Mouse (Mus musculus) cortical plate, adult 2 months (tissue): ENCODE data around the gene Mob3a. TPM values are rescaled to one million over a fixed set of nuclear protein-coding genes. Genes with fewer than 3 reads are reported as not detected.
A peak's percentile ranks its signal among the peaks of the same experiment; 100 is the strongest.
"Not testable (repeated sequence)": the region's sequence is repeated elsewhere in the genome, so short reads cannot be mapped to it uniquely, and the experiment has no call there.

ENCODE experiments used
- H3K27ac ChIP-seq: fragments of 200-500 bp; 2 replicates; pipeline ENCODE4 v1.5.1; 2012; ENCODE audit warnings: low read length, control low read depth, inconsistent platforms; ENCODE audit not compliant: insufficient read depth
- H3K4me1 ChIP-seq: fragments of 200-500 bp; 2 replicates; pipeline ENCODE4 v1.6.1; 2011; ENCODE audit warnings: low read length; ENCODE audit not compliant: control insufficient read depth, insufficient read depth
- H3K4me3 ChIP-seq: fragments of 200-500 bp; 2 replicates; pipeline ENCODE4 v1.5.1; 2011; ENCODE audit warnings: mild to moderate bottlenecking, low read length, control low read depth; ENCODE audit not compliant: insufficient read depth
- CTCF ChIP-seq: fragments of 200-500 bp; IDR thresholded peaks from 2 replicates; pipeline ENCODE4 v1.5.1; 2011; ENCODE audit warnings: mild to moderate bottlenecking, control low read depth, low read length; ENCODE audit not compliant: insufficient read depth; ENCODE audit errors: extremely low read depth
- POLR2A ChIP-seq: fragments of 200-500 bp; IDR thresholded peaks from 2 replicates; pipeline ENCODE4 v1.6.1; 2011; ENCODE audit warnings: mild to moderate bottlenecking, low read length, control low read depth; ENCODE audit not compliant: insufficient read depth; ENCODE audit errors: extremely low read depth
- polyA plus RNA-seq: library from polyadenylated mRNA; depleted of rRNA; stranded (reverse); fragments of >200 nt; gene quantifications from 2 replicates; pipeline ENCODE4 v1.2.3, GENCODE M21; 2012; rRNA removed

The Mob3a gene
- polyA plus RNA-seq, 1 experiment: 9.4 TPM

DNA sequence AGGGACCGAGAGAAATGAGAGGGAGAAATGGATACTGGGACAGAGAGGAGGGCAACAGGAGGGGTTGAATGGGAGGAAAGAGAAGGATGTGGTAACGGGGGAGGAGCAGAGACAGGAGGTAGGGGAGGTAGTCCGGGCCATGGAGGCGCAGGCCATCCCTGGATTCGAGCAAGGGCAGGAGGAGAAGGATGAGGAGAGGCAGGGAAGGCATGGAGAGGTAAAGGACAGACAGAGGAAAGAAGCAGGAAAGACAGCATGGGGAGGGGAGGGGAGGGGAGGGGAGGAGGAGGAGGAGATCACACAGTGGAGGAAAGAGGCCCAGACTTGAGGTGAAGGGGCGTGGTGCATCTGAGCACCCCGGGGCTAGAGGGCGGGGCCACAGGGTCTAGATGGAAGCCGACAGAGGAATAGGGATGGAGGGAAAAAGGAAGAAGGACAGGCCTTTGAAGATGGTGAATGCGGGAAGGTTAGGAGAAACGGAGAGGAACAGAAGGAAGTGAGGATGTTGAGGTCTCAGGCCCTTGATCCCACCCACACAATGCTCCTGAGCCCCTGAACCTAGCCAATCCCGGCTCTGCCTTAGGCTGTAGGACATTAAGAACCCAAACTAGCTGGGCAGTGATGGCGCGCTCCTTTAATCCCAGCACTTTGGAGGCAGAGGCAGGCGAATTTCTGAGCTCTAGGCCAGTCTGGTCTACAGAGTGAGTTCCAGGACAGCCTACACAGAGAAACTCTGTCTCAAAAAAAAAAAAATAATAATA is 44.7 kb downstream of the Mob3a start, which contains the start of gene Btbd2:
Btbd2 (minus strand) TSS at position 209 of the 761 bp plus-strand sequence.
- peaks cover 9% of the 10 kb centered on the region; the same call in 1 of the 2 replicates for H3K4me1 ChIP-seq
- TF ChIP-seq POLR2A (no peak), CTCF (no peak)
- peak within 1 kb of the TSS; percentile 41; the same call in 1 of the 2 replicates for H3K27ac ChIP-seq
- peak within 1 kb of the TSS; percentile 69 for H3K4me3 ChIP-seq

DNA sequence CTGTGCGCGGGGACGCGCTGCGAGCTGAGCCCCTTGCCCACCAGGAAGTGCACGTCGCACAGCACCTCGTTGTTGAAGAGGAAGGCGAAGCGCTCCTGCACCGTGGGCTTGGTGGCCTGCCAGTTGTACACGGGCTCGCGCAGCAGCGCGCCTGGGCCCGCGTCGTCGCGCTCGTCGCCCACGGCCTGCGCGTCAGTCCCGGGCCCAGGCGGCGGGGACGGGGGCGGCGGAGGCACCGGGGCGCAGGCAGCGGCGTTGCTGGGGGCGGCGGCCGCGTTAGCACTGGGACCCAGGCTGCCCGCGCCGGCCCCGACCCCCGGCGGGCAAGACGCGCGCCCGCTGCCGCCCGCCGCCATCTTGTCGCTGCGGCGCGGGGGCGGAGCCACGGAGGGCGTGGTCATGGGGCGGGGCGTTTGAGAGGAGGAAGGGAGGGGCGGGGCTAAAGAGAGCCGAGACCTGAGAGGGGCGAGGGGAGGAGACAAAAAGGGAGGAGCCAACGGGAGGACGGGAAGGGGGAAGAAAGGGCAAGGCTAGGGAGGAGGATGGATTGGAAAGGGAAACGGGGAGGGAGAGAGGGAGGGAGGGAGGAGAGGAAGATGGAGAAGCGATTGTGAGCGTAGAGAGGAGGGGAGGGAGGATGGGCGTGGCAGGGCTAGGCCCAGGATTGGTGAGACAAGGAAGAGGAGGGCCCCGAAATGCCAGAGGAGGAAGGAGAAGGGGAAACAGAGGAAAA is 45.5 kb downstream of the Mob3a start:
- peak overlapping the region; percentile 41; the same call in 1 of the 2 replicates for H3K27ac ChIP-seq
- peaks cover 9% of the 10 kb centered on the region; the same call in 1 of the 2 replicates for H3K4me1 ChIP-seq
- TF ChIP-seq CTCF (no peak), POLR2A (peak; percentile 53; the same call in 1 of the 2 replicates)
- H3K4me3 ChIP-seq: peak overlapping the region; percentile 69

DNA sequence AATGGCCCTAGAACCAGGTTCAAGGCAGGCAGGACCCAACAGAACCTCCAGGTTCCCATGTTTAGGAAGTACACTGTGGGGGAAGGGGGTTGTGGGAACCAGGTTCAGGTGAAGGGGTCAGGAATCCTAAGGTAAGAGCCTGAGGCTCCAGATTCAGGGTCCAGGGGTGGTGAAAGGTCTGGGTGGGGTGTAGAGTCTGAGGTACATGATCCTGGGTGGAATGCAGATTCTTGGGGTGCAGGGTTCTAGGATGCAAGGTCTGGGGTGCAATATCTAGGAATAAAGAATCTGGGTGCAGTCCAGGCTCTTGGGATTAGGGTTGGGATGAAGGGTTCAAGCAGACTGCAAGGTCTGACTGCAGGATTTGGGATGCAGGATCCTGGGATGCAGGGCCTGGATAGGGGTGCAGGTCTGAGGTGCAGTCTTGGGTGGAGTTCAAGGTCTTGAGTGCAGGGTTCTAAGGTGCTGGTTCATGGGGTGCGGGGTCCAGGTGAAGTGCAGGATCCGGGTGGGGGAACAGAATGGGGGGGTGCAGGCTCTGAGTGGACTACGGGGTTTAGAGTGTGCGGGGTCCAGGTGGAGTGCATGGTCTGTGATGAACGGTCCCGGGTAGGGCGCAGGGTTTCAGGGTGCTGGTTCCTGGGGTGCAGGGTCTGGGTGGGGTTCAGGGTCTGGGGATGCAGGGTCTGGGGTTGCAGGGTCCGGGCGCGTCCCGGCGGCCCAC is 46.2 kb downstream of the Mob3a start:
- TF ChIP-seq POLR2A: no peak
- Histone ChIP-seq H3K4me3 (peak overlapping the region; percentile 69), H3K4me1 (peaks cover 9% of the 10 kb centered on the region; the same call in 1 of the 2 replicates), H3K27ac (peak overlapping the region; percentile 20; the same call in 1 of the 2 replicates)

DNA sequence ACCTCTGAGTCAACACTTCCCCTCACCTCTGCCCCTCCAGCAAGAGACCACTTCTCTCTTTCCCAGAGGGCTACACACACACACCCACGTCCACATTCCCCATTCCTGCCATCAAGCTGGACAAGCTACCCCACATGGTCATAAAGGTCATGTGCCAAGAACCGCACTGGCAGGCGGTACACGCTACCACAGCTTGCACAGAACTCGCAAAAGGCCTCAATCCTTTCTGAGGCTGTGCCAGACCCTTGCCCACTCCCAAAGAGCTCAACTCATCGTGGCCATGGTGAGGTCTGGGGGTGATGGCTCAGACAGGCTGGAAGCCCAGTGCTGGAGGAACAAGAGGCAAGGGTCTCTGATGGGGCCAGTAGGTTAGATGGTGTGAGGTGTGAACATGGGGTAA is 46.9 kb downstream of the Mob3a start:
- no peak for TF ChIP-seq CTCF
- no peak for TF ChIP-seq POLR2A
- Histone ChIP-seq H3K27ac (no peak overlapping the region), H3K4me1 (peaks cover 9% of the 10 kb centered on the region; the same call in 1 of the 2 replicates), H3K4me3 (peak overlapping the region; percentile 69; the same call in 1 of the 2 replicates)

DNA sequence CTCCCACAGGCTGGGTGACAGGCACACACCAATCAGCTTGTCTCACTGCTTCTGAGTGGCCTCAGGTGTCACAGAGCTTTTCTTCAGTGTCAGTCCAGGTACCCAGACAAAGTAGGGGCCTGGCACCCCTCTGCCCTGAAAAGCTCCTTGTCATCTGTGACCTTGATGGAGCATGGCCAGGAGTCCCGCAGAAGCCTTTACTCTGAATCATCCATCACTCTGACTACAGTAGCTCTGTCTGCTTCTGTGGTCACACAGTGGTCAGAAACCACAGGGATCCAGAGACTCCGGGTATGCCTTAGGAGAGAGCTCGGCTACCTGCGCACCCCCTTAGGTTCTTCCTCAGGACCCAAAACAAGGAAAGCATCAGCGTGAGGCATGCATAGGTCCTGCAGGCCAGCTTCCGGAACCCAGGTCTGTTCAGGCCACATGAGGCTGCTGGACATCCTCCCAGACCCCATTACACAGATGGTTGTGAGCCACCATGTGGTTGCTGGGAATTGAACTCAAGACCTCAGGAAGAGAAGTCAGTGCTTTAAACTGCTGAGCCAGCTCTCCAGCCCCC is 48.5 kb downstream of the Mob3a start:
- no peak overlapping the region for H3K27ac ChIP-seq

DNA sequence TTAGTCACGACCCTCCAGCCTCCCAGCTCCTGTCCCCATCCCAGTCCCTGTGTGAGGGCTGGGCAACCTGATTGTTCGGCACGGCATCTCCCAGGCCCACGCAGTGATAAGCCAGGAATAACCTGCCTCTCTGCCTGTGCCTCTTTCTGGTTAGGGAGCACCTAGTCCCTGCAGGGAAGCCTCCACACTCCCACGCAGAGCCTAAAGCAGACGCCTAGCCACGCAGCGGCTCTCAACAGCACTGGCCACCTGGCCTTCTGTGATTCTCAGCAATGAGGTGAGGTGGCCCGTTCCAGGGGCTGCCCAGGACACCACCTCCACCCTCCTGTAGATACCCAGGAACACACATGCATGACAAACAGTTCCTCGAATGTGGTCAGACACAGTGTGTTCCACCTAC is 51.4 kb downstream of the Mob3a start:
- TF ChIP-seq POLR2A: no peak
- TF ChIP-seq CTCF: no peak

More for the DNA sequence above, 48.5 kb downstream of the Mob3a start:
- TF ChIP-seq POLR2A (no peak), CTCF (no peak)
- H3K4me3 ChIP-seq: no peak overlapping the region
- peaks cover 9% of the 10 kb centered on the region; the same call in 1 of the 2 replicates for H3K4me1 ChIP-seq

DNA sequence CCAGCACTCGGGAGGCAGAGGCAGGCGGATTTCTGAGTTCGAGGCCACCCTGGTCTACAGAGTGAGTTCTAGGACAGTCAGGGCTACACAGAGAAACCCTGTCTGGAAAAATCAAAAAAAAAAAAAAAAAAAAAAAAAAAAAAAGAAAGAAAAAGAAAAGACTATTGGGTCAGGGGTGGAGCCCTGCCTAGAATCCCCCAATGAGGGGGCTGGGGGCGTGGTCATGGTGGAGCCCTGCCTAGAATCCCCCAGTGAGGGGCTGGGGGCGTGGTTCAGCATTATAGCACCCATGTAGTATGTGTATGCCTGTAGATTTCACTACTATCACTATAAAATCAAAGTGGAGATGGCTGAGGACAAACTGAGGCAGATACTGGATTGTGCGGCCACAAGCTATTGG is 51.9 kb downstream of the Mob3a start:
- H3K27ac ChIP-seq, H3K4me3 ChIP-seq, H3K4me1 ChIP-seq: not testable (repeated sequence)

More for the DNA sequence above, 51.4 kb downstream of the Mob3a start:
- H3K4me1 ChIP-seq: peaks cover 6% of the 10 kb centered on the region; the same call in 1 of the 2 replicates
- no peak overlapping the region for H3K4me3 ChIP-seq
- no peak overlapping the region for H3K27ac ChIP-seq

DNA sequence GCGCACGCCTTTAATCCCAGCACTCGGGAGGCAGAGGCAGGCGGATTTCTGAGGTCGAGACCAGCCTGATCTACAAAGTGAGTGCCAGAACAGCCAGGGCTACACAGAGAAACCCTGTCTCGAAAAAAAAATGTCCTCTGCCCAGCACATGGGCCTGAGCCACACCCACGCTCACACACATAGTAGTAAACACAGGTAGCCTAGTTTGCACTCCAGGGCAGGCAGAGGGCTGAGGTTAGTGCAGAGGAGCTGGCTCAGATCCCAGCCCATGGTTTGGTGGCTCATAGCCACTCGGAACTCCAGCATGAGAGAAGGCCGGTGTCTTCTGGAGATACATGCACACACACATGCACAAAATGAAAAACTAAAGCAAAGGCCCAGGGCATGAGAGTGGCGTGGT is 54.8 kb downstream of the Mob3a start:
- H3K27ac ChIP-seq: no peak overlapping the region
- TF ChIP-seq CTCF (no peak), POLR2A (no peak)
- H3K4me1 ChIP-seq: no peaks in the 10 kb centered on the region; the same call in 1 of the 2 replicates
- H3K4me3 ChIP-seq: no peak overlapping the region

DNA sequence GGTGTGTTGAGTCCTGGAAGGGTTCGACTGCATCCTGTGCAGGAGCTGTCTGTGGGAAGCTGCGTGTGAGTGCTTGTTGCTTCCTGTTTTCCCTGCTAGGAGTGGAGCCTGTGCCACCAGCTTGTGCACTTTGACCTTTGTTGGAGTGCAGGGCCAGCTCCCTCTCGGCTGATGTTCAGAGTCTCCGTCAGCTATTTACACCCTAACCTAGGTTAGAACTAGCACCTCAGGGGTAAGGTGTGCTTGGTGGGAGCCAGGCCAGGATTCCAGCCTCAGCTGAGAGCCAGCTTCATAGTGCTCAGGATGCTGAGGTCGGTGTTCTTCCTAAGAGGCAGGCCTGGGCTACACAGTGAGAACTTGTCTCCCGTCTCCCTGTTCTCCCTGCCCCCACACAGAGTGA is 66.4 kb downstream of the Mob3a start:
- TF ChIP-seq POLR2A (no peak), CTCF (no peak)
- H3K4me1 ChIP-seq: peaks cover under 1% of the 10 kb centered on the region; the same call in 1 of the 2 replicates
- no peak overlapping the region for H3K4me3 ChIP-seq
- no peak overlapping the region for H3K27ac ChIP-seq

Other genes starting within 250 kb of the Mob3a start
- gene Onecut3, start 207.1 kb downstream of the Mob3a start, polyA plus RNA-seq: not detected in 2 replicates
- gene Atp8b3, start 162.9 kb downstream of the Mob3a start, polyA plus RNA-seq: 0.08 and 0.09 TPM in 2 replicates
- 44.7 and 45.0 TPM in 2 replicates for gene Rexo1, start 140.4 kb downstream of the Mob3a start, polyA plus RNA-seq
- 34.7 and 36.9 TPM in 2 replicates for gene Klf16, start 124.7 kb downstream of the Mob3a start, polyA plus RNA-seq
- 329 and 330 TPM in 2 replicates for gene Abhd17a, start 111.6 kb downstream of the Mob3a start, polyA plus RNA-seq
- gene Scamp4, start 99.1 kb downstream of the Mob3a start, polyA plus RNA-seq: 63.2 and 63.9 TPM in 2 replicates
- 4.0 and 4.3 TPM in 2 replicates for gene Adat3, start 99.1 kb downstream of the Mob3a start, polyA plus RNA-seq
- gene Gm49322, start 96.0 kb downstream of the Mob3a start, polyA plus RNA-seq: 2.5 and 2.8 TPM in 2 replicates
- gene Csnk1g2, start 79.1 kb downstream of the Mob3a start, polyA plus RNA-seq: 294 and 314 TPM in 2 replicates
- gene Btbd2, start 44.9 kb downstream of the Mob3a start, polyA plus RNA-seq: 98.8 and 102 TPM in 2 replicates
- gene Mknk2, start 23.9 kb downstream of the Mob3a start, polyA plus RNA-seq: 47.1 and 54.0 TPM in 2 replicates
- gene Izumo4, start 207 bp upstream of the Mob3a start, polyA plus RNA-seq: 111 and 118 TPM in 2 replicates
- gene Ap3d1, start 40.3 kb upstream of the Mob3a start, polyA plus RNA-seq: 157 and 159 TPM in 2 replicates
- 45.9 and 47.8 TPM in 2 replicates for gene Dot1l, start 53.2 kb upstream of the Mob3a start, polyA plus RNA-seq
- 38.9 and 46.1 TPM in 2 replicates for gene Sf3a2, start 96.2 kb upstream of the Mob3a start, polyA plus RNA-seq
- gene Plekhj1, start 96.6 kb upstream of the Mob3a start, polyA plus RNA-seq: 59.5 and 62.6 TPM in 2 replicates
- gene Amh, start 103.3 kb upstream of the Mob3a start, polyA plus RNA-seq: 1.6 and 2.3 TPM in 2 replicates
- gene Jsrp1, start 111.5 kb upstream of the Mob3a start, polyA plus RNA-seq: 4.7 and 5.0 TPM in 2 replicates
- 643 and 729 TPM in 2 replicates for gene Oaz1, start 124.7 kb upstream of the Mob3a start, polyA plus RNA-seq
- gene Lingo3, start 142.1 kb upstream of the Mob3a start, polyA plus RNA-seq: 24.8 and 29.4 TPM in 2 replicates
- 223 and 238 TPM in 2 replicates for gene Lsm7, start 153.2 kb upstream of the Mob3a start, polyA plus RNA-seq
- 94.2 and 96.5 TPM in 2 replicates for gene Sppl2b, start 153.3 kb upstream of the Mob3a start, polyA plus RNA-seq
- 0.21 and 0.40 TPM in 2 replicates for gene Tmprss9, start 169.9 kb upstream of the Mob3a start, polyA plus RNA-seq
- 207 and 219 TPM in 2 replicates for gene Timm13, start 199.0 kb upstream of the Mob3a start, polyA plus RNA-seq
- gene Lmnb2, start 216.3 kb upstream of the Mob3a start, polyA plus RNA-seq: 23.6 and 24.5 TPM in 2 replicates
- gene Gadd45b, start 228.1 kb upstream of the Mob3a start, polyA plus RNA-seq: 23.9 and 25.6 TPM in 2 replicates